7 mouse cellular contexts compared by ENCODE assay signal in genomic region chr7:144581559-144582283, GRCm38 (mm10). TPM values are rescaled to one million over a fixed set of nuclear protein-coding genes. Genes with fewer than 3 reads are reported as not detected.
A peak's percentile ranks its signal among the peaks of the same experiment; 100 is the strongest.
DNase-seq lines count a peak whose midpoint lies in the region; ATAC-seq lines count a peak whose summit lies in the region.

No protein-coding gene starts in this region.

- 0 out of 2 replicates have a peak, but pooled peaks cover 6% of the 10 kb centered on the region for H3K36me3 ChIP-seq in intestine, embryonic 16.5 days (ENCODE audit: control insufficient read depth, insufficient read depth, low read length)
- peaks cover 28% of the 10 kb centered on the region for H3K36me3 ChIP-seq in midbrain, embryonic 10.5 days

- H3K4me3 ChIP-seq in intestine, embryonic 16.5 days (ENCODE audit: low read length): peak overlapping the region; percentile 84
- peak overlapping the region; percentile 78 for H3K4me3 ChIP-seq in midbrain, embryonic 10.5 days

- peak overlapping the region; percentile 95 for H3K27ac ChIP-seq in intestine, embryonic 16.5 days (ENCODE audit: low read length)
- H3K27ac ChIP-seq in midbrain, embryonic 10.5 days (replicated peaks): peak overlapping the region; percentile 91

- ATAC-seq in intestine, embryonic 16.5 days: peak; percentile 95

- intact Hi-C loops in left cerebral cortex, postnatal 36 days (cut with DNase I): loop anchor here (2.0 kb wide), 1 partner anchor 29 kb away; the partner anchor contains the start of gene Ppfia1

- WGBS in intestine, embryonic 16.5 days: under 1% methylated on average over 43 of the region's 43 CpGs
- WGBS in midbrain, embryonic 10.5 days: 1% methylated on average over 43 of the region's 43 CpGs

- H3K9ac ChIP-seq in intestine, embryonic 16.5 days (ENCODE audit: low read depth, low read length): peak overlapping the region; percentile 83

- peak overlapping the region; percentile 73 for H3K4me2 ChIP-seq in intestine, embryonic 16.5 days (ENCODE audit: low read depth, low read length)

- H3K27me3 ChIP-seq in intestine, embryonic 16.5 days (replicated peaks; ENCODE audit: control insufficient read depth, insufficient read depth, low read length): no peaks in the 10 kb centered on the region
- peaks cover 12% of the 10 kb centered on the region; the same call in 1 of the 2 replicates for H3K27me3 ChIP-seq in midbrain, embryonic 10.5 days (ENCODE audit: low read depth, poor library complexity, severe bottlenecking)

- H3K9me3 ChIP-seq in intestine, embryonic 16.5 days (ENCODE audit: control insufficient read depth, low read length): no peaks in the 10 kb centered on the region
- no peaks in the 10 kb centered on the region for H3K9me3 ChIP-seq in midbrain, embryonic 10.5 days (replicated peaks)

- peaks cover 17% of the 10 kb centered on the region for H3K4me1 ChIP-seq in intestine, embryonic 16.5 days (ENCODE audit: control insufficient read depth, insufficient read depth, low read length)
- peaks cover 33% of the 10 kb centered on the region for H3K4me1 ChIP-seq in midbrain, embryonic 10.5 days

- DNase-seq in adrenal gland, adult 2 months: peak; percentile 93
- peak; percentile 66 for DNase-seq in embryo, embryonic 11.5 days (ENCODE audit: low read depth, low spot score)
- peak; percentile 58 to 87 for DNase-seq in gastrocnemius, postnatal 4 days (ENCODE audit: low spot score in 2 of 2)
- peak; percentile 50 to 64 for DNase-seq in left cerebral cortex, postnatal 36 days (ENCODE audit: low spot score in 2 of 2)
- peak; percentile 85 for DNase-seq in midbrain, embryonic 10.5 days (ENCODE audit: low spot score)
- peak; percentile 47 for DNase-seq in right cerebral cortex, postnatal 4 days

RNA-seq across cellular contexts. Expression of gene Fadd, which starts 0.5 kb away (rescaled TPM):
- 10 to 100 TPM in 1 of 2 experiments, 1 to 10 TPM in 1; 8.8 to 14.8 TPM for total RNA-seq in adrenal gland, adult 2 months (2021)
- polyA plus RNA-seq in adrenal gland, adult 2 months (2012; rRNA removed): 13.4 and 13.9 TPM in 2 replicates
- total RNA-seq in gastrocnemius, postnatal 4 days (2021): 1 to 10 TPM; 7.4 to 7.6 TPM
- polyA plus RNA-seq in intestine, embryonic 16.5 days (2015; fragmentation: Nextera tagmentation; extraction: Ambion mirVana): 13.8 and 13.9 TPM in 2 replicates
- total RNA-seq in left cerebral cortex, postnatal 36 days (2021): 1 to 10 TPM; 2.3 to 2.6 TPM
- polyA plus RNA-seq in midbrain, embryonic 10.5 days (2016; fragmentation: Nextera tagmentation; extraction: Ambion mirVana): 11.0 and 11.6 TPM in 2 replicates

RNA-seq across cellular contexts. Expression of gene Ppfia1, which starts 28.2 kb away (rescaled TPM):
- total RNA-seq in adrenal gland, adult 2 months (2021): 10 to 100 TPM; 39.1 to 59.2 TPM
- polyA plus RNA-seq in adrenal gland, adult 2 months (2012; rRNA removed): 29.1 and 37.1 TPM in 2 replicates
- 10 to 100 TPM; 43.2 to 51.8 TPM for total RNA-seq in gastrocnemius, postnatal 4 days (2021)
- 13.8 TPM in 2 replicates for polyA plus RNA-seq in intestine, embryonic 16.5 days (2015; fragmentation: Nextera tagmentation; extraction: Ambion mirVana)
- 10 to 100 TPM; 26.0 to 38.4 TPM for total RNA-seq in left cerebral cortex, postnatal 36 days (2021)
- 39.6 and 44.0 TPM in 2 replicates for polyA plus RNA-seq in midbrain, embryonic 10.5 days (2016; fragmentation: Nextera tagmentation; extraction: Ambion mirVana)

Comparison
In these comparisons a context has a peak if more than half of its experiments do, and no peak if none do; other contexts are left out.
1. Peak in every context shown above with its lines: DNase-seq, ATAC-seq, H3K4me3 ChIP-seq and H3K27ac ChIP-seq.